ENCODE assay signal across 9 mouse cellular contexts in the genomic region with DNA sequence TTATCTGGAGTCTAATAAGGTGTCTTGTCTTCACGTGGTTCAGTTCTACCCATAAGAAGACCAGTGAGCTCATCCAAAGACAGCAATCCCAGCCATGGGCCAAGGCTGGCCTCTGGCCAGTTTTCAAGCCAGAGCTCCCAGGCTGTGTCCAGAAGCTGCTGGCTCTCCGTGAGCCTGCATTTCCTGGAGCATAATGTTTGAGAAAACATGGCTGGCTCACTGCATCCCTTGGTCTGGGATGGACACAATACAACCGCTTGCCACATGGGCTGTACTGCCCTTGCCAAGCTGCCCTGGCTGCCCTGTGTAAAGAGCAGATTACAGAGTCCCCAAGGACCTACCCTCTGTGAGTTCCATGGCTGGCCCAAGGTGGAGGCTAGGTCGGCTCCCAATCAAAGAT.
DNase-seq lines count a peak whose midpoint lies in the region; ATAC-seq lines count a peak whose summit lies in the region.
"Had no signal": no experiment of that assay in that cellular context is flagged by ENCODE, and none has a peak within 500 bp of the region (broad histone marks: within the 10 kb centered on the region; RNA-seq: fewer than 3 reads in every experiment).

No protein-coding gene starts in this region.

- peak overlapping the region; percentile 57 for H3K27ac ChIP-seq in heart, embryonic 15.5 days
- no peak overlapping the region for H3K27ac ChIP-seq in forebrain, embryonic 15.5 days (replicated peaks)
- H3K27ac ChIP-seq: midbrain, embryonic 12.5 days had no signal

- 32% methylated on average over 4 of the region's 4 CpGs for WGBS in heart, embryonic 15.5 days
- 75% methylated on average over 4 of the region's 4 CpGs for WGBS in forebrain, embryonic 15.5 days

- no peak overlapping the region for H3K4me3 ChIP-seq in heart, embryonic 15.5 days
- no peak overlapping the region for H3K4me3 ChIP-seq in forebrain, embryonic 15.5 days
- H3K4me3 ChIP-seq: midbrain, embryonic 12.5 days had no signal

- no peaks in the 10 kb centered on the region for H3K27me3 ChIP-seq in heart, embryonic 15.5 days
- no peaks in the 10 kb centered on the region for H3K27me3 ChIP-seq in forebrain, embryonic 15.5 days
- H3K27me3 ChIP-seq: midbrain, embryonic 12.5 days had no signal

- peak; percentile 89 for DNase-seq in left cerebral cortex, postnatal 4 days
- DNase-seq in left cerebral cortex, postnatal 36 days (ENCODE audit: low spot score in 2 of 2): no peak
- DNase-seq in cerebellum, adult 11 months: peak; percentile 74
- DNase-seq in lung, postnatal 10 days: peak; percentile 84
- DNase-seq in T-cell, adult 2 months (ENCODE audit: low spot score): no peak
- no peak for DNase-seq in right cerebral cortex, adult 18-20 months

- H3K9me3 ChIP-seq in heart, embryonic 15.5 days (replicated peaks): no peaks in the 10 kb centered on the region
- H3K9me3 ChIP-seq in forebrain, embryonic 15.5 days: no peaks in the 10 kb centered on the region
- H3K9me3 ChIP-seq: midbrain, embryonic 12.5 days had no signal

- peaks cover 9% of the 10 kb centered on the region for H3K4me1 ChIP-seq in heart, embryonic 15.5 days (replicated peaks)
- H3K4me1 ChIP-seq in forebrain, embryonic 15.5 days: no peaks in the 10 kb centered on the region
- H3K4me1 ChIP-seq: midbrain, embryonic 12.5 days had no signal

- ATAC-seq in heart, embryonic 15.5 days (replicated peaks; ENCODE audit: insufficient number of reproducible peaks, insufficient read depth, low FRiP score, low read depth): peak; percentile 63
- no peak for ATAC-seq in forebrain, embryonic 15.5 days (replicated peaks)

- H3K4me2 ChIP-seq in heart, embryonic 15.5 days: no peak overlapping the region
- H3K4me2 ChIP-seq in forebrain, embryonic 15.5 days (replicated peaks): no peak overlapping the region
- H3K4me2 ChIP-seq: midbrain, embryonic 12.5 days had no signal

- 0 out of 2 replicates have a peak, but pooled peaks cover 2% of the 10 kb centered on the region for H3K36me3 ChIP-seq in heart, embryonic 15.5 days
- peaks cover 4% of the 10 kb centered on the region for H3K36me3 ChIP-seq in forebrain, embryonic 15.5 days

- intact Hi-C loops in left cerebral cortex, postnatal 4 days (cut with DNase I): no loop called here
- intact Hi-C loops in left cerebral cortex, postnatal 36 days (cut with DNase I): no loop called here

- no peak overlapping the region for H3K9ac ChIP-seq in heart, embryonic 15.5 days
- no peak overlapping the region for H3K9ac ChIP-seq in forebrain, embryonic 15.5 days (replicated peaks)
- H3K9ac ChIP-seq: midbrain, embryonic 12.5 days had no signal

Comparison
In these comparisons a context has a peak if more than half of its experiments do, and no peak if none do; other contexts are left out.
1. DNase-seq: peak in left cerebral cortex, postnatal 4 days (single experiment), cerebellum, adult 11 months (single experiment) and lung, postnatal 10 days (single experiment); none in left cerebral cortex, postnatal 36 days (0 of 2), T-cell, adult 2 months (single experiment) and right cerebral cortex, adult 18-20 months (single experiment).